Mouse (Mus musculus): Measurements from ENCODE around the gene Lrsam1. TPM values are rescaled to one million over a fixed set of nuclear protein-coding genes. Genes with fewer than 3 reads are reported as not detected.
A peak's percentile ranks its signal among the peaks of the same experiment; 100 is the strongest.

The Lrsam1 gene
- polyA plus RNA-seq, 1 experiment from 2014 or later, result 5.3 TPM

GRCm38 (mm10) chr2:32997081-32997480 is 35.7 kb upstream of the Lrsam1 start:
- no peak for ATAC-seq (ENCODE audit: low FRiP score, low TSS enrichment)
- no peak for TF ChIP-seq EP300 (optimal IDR thresholded peaks at IDR 0.05)
- TF ChIP-seq CTCF (IDR thresholded peaks at IDR 0.05; ENCODE audit: low read depth), result no peak
- H3K4me3 ChIP-seq (ENCODE audit: low read depth, low read length), result no peak overlapping the region
- no peak overlapping the region for H3K9ac ChIP-seq (ENCODE audit: low read length)
- DNase-seq (ENCODE audit: low spot score), result no peak
- H3K4me2 ChIP-seq (replicated peaks; ENCODE audit: low read depth), result no peak overlapping the region
- no peaks in the 10 kb centered on the region for H3K36me3 ChIP-seq (ENCODE audit: control insufficient read depth, insufficient read depth, low read length)
- no peaks in the 10 kb centered on the region for H3K27me3 ChIP-seq (ENCODE audit: control insufficient read depth, insufficient read depth, low read length)
- no peaks in the 10 kb centered on the region for H3K9me3 ChIP-seq (ENCODE audit: control insufficient read depth, low read length)
- H3K27ac ChIP-seq (replicated peaks), result no peak overlapping the region
- H3K4me1 ChIP-seq (replicated peaks; ENCODE audit: control insufficient read depth, insufficient read depth), result no peaks in the 10 kb centered on the region
- WGBS, result 79% methylated on average over 6 of the region's 6 CpGs

- DNase-seq (ENCODE audit: low spot score) (no peak), ATAC-seq (ENCODE audit: low FRiP score, low TSS enrichment) (no peak)
- H3K4me3 ChIP-seq (ENCODE audit: low read depth, low read length), result no peak overlapping the region
- H3K36me3 ChIP-seq (ENCODE audit: control insufficient read depth, insufficient read depth, low read length), result no peaks in the 10 kb centered on the region
- H3K4me2 ChIP-seq (replicated peaks; ENCODE audit: low read depth), result no peak overlapping the region
- no peaks in the 10 kb centered on the region for H3K27me3 ChIP-seq (ENCODE audit: control insufficient read depth, insufficient read depth, low read length)
- WGBS, result 69% methylated on average over 6 of the region's 6 CpGs
- H3K9me3 ChIP-seq (ENCODE audit: control insufficient read depth, low read length), result no peaks in the 10 kb centered on the region
- H3K9ac ChIP-seq (ENCODE audit: low read length), result no peak overlapping the region
- H3K27ac ChIP-seq (replicated peaks), result no peak overlapping the region
- no peak for TF ChIP-seq EP300 (optimal IDR thresholded peaks at IDR 0.05)
- TF ChIP-seq CTCF (IDR thresholded peaks at IDR 0.05; ENCODE audit: low read depth), result no peak
- no peaks in the 10 kb centered on the region for H3K4me1 ChIP-seq (replicated peaks; ENCODE audit: control insufficient read depth, insufficient read depth)
These were observed 30.7 kb upstream of the Lrsam1 start for GRCm38 (mm10) chr2:32992130-32992529.

- Histone ChIP-seq H3K9me3 (ENCODE audit: control insufficient read depth, low read length) (no peaks in the 10 kb centered on the region), H3K36me3 (ENCODE audit: control insufficient read depth, insufficient read depth, low read length) (no peaks in the 10 kb centered on the region), H3K9ac (ENCODE audit: low read length) (no peak overlapping the region), H3K27me3 (ENCODE audit: control insufficient read depth, insufficient read depth, low read length) (no peaks in the 10 kb centered on the region), H3K4me1 (replicated peaks; ENCODE audit: control insufficient read depth, insufficient read depth) (no peaks in the 10 kb centered on the region), H3K27ac (replicated peaks) (no peak overlapping the region), H3K4me3 (ENCODE audit: low read depth, low read length) (no peak overlapping the region), H3K4me2 (replicated peaks; ENCODE audit: low read depth) (no peak overlapping the region)
- TF ChIP-seq CTCF (IDR thresholded peaks at IDR 0.05; ENCODE audit: low read depth) (peak; percentile 74), EP300 (optimal IDR thresholded peaks at IDR 0.05) (no peak)
- 63% methylated on average over 13 of the region's 13 CpGs for WGBS
- ATAC-seq (ENCODE audit: low FRiP score, low TSS enrichment) (no peak), DNase-seq (ENCODE audit: low spot score) (no peak)
These were observed 28.9 kb upstream of the Lrsam1 start for GRCm38 (mm10) chr2:32990167-32990832.

GRCm38 (mm10) chr2:32989376-32989775 is 28.0 kb upstream of the Lrsam1 start:
- no peak for ATAC-seq (ENCODE audit: low FRiP score, low TSS enrichment)
- whole genome bisulfite sequencing, result 57% methylated on average over 3 of the region's 3 CpGs
- H3K4me3 ChIP-seq (ENCODE audit: low read depth, low read length), result no peak overlapping the region

GRCm38 (mm10) chr2:32985844-32986243 is 24.4 kb upstream of the Lrsam1 start:
- H3K9me3 ChIP-seq (ENCODE audit: control insufficient read depth, low read length), result no peaks in the 10 kb centered on the region
- no peak overlapping the region for H3K4me3 ChIP-seq (ENCODE audit: low read depth, low read length)
- ATAC-seq (ENCODE audit: low FRiP score, low TSS enrichment) (no peak), DNase-seq (ENCODE audit: low spot score) (no peak)
- H3K27ac ChIP-seq (replicated peaks), result no peak overlapping the region
- H3K9ac ChIP-seq (ENCODE audit: low read length), result no peak overlapping the region
- H3K27me3 ChIP-seq (ENCODE audit: control insufficient read depth, insufficient read depth, low read length), result no peaks in the 10 kb centered on the region
- no peaks in the 10 kb centered on the region for H3K36me3 ChIP-seq (ENCODE audit: control insufficient read depth, insufficient read depth, low read length)
- H3K4me1 ChIP-seq (replicated peaks; ENCODE audit: control insufficient read depth, insufficient read depth), result no peaks in the 10 kb centered on the region; the same call in 1 of the 2 replicates
- no peak overlapping the region for H3K4me2 ChIP-seq (replicated peaks; ENCODE audit: low read depth)
- TF ChIP-seq CTCF (IDR thresholded peaks at IDR 0.05; ENCODE audit: low read depth) (no peak), EP300 (optimal IDR thresholded peaks at IDR 0.05) (no peak)
- 48% methylated on average over 8 of the region's 8 CpGs for WGBS

More at GRCm38 (mm10) chr2:32989376-32989775, 28.0 kb upstream of the Lrsam1 start:
- Histone ChIP-seq H3K9ac (ENCODE audit: low read length) (no peak overlapping the region), H3K27me3 (ENCODE audit: control insufficient read depth, insufficient read depth, low read length) (no peaks in the 10 kb centered on the region), H3K36me3 (ENCODE audit: control insufficient read depth, insufficient read depth, low read length) (no peaks in the 10 kb centered on the region), H3K4me2 (replicated peaks; ENCODE audit: low read depth) (no peak overlapping the region), H3K4me1 (replicated peaks; ENCODE audit: control insufficient read depth, insufficient read depth) (no peaks in the 10 kb centered on the region), H3K27ac (replicated peaks) (no peak overlapping the region), H3K9me3 (ENCODE audit: control insufficient read depth, low read length) (no peaks in the 10 kb centered on the region)
- no peak for DNase-seq (ENCODE audit: low spot score)
- TF ChIP-seq CTCF (IDR thresholded peaks at IDR 0.05; ENCODE audit: low read depth), result no peak
- TF ChIP-seq EP300 (optimal IDR thresholded peaks at IDR 0.05), result no peak

GRCm38 (mm10) chr2:32983617-32984016 is 22.2 kb upstream of the Lrsam1 start:
- no peak for DNase-seq (ENCODE audit: low spot score)
- WGBS, result 49% methylated on average over 6 of the region's 6 CpGs
- ATAC-seq (ENCODE audit: low FRiP score, low TSS enrichment), result no peak
- no peak overlapping the region for H3K4me2 ChIP-seq (replicated peaks; ENCODE audit: low read depth)
- no peak overlapping the region for H3K9ac ChIP-seq (ENCODE audit: low read length)
- TF ChIP-seq EP300 (optimal IDR thresholded peaks at IDR 0.05) (no peak), CTCF (IDR thresholded peaks at IDR 0.05; ENCODE audit: low read depth) (no peak)
- H3K4me3 ChIP-seq (ENCODE audit: low read depth, low read length), result no peak overlapping the region
- no peaks in the 10 kb centered on the region for H3K36me3 ChIP-seq (ENCODE audit: control insufficient read depth, insufficient read depth, low read length)
- H3K27me3 ChIP-seq (ENCODE audit: control insufficient read depth, insufficient read depth, low read length), result no peaks in the 10 kb centered on the region
- no peak overlapping the region for H3K27ac ChIP-seq (replicated peaks)
- H3K9me3 ChIP-seq (ENCODE audit: control insufficient read depth, low read length), result no peaks in the 10 kb centered on the region
- no peaks in the 10 kb centered on the region; the same call in 1 of the 2 replicates for H3K4me1 ChIP-seq (replicated peaks; ENCODE audit: control insufficient read depth, insufficient read depth)
